Mouse (Mus musculus) left cerebral cortex, adult 18-20 months (tissue): ENCODE results near the gene Sart3. TPM values are rescaled to one million over a fixed set of nuclear protein-coding genes. Genes with fewer than 3 reads are reported as not detected.
A peak's percentile ranks its signal among the peaks of the same experiment; 100 is the strongest.
"Not testable (repeated sequence)": the region's sequence is repeated elsewhere in the genome, so short reads cannot be mapped to it uniquely, and the experiment has no call there.

Experiments used
- DNase-seq, 2 experiments: peaks; one replicate each; pipeline ENCODE4 v3.0.0; 2021 to 2022; ENCODE audit warnings: low spot score in 2 of 2, mixed read lengths in 1 of 2
- total RNA-seq, 2 experiments: library from RNA; stranded (reverse); gene quantifications; 2 replicates each; pipeline ENCODE4 v1.2.3; 2021

Gene Sart3
- total RNA-seq, 2 experiments from 2014 or later = 46.8 to 51.8 TPM

GRCm38 (mm10) chr5:113791197-113792095, 19.1 kb upstream of the Sart3 start:
- DNase-seq = no peak

GRCm38 (mm10) chr5:113790453-113791196, 18.3 kb upstream of the Sart3 start:
- no peak for DNase-seq

GRCm38 (mm10) chr5:113789075-113789788, 16.9 kb upstream of the Sart3 start:
- no peak for DNase-seq

GRCm38 (mm10) chr5:113788645-113789044, 16.3 kb upstream of the Sart3 start:
- no peak for DNase-seq

- no peak for DNase-seq
Observed at GRCm38 (mm10) chr5:113786985-113787384, 14.7 kb upstream of the Sart3 start.

GRCm38 (mm10) chr5:113784104-113784503, 11.8 kb upstream of the Sart3 start:
- DNase-seq = not testable (repeated sequence)

- peak; percentile 32 to 57 for DNase-seq
Observed at GRCm38 (mm10) chr5:113783581-113784001, 11.3 kb upstream of the Sart3 start.

- DNase-seq = no peak
Observed at GRCm38 (mm10) chr5:113782624-113783023, 10.3 kb upstream of the Sart3 start.

- DNase-seq = no peak
Observed at GRCm38 (mm10) chr5:113781875-113782274, 9.6 kb upstream of the Sart3 start.

GRCm38 (mm10) chr5:113781254-113781653, 8.9 kb upstream of the Sart3 start:
- DNase-seq = no peak

GRCm38 (mm10) chr5:113780763-113781162, 8.5 kb upstream of the Sart3 start:
- no peak for DNase-seq

GRCm38 (mm10) chr5:113780082-113780752, 7.9 kb upstream of the Sart3 start:
- no peak for DNase-seq

- no peak for DNase-seq
Observed at GRCm38 (mm10) chr5:113779569-113779968, 7.3 kb upstream of the Sart3 start.

GRCm38 (mm10) chr5:113777728-113778127, 5.4 kb upstream of the Sart3 start:
- DNase-seq = not testable (repeated sequence)

- no peak for DNase-seq
Observed at GRCm38 (mm10) chr5:113776896-113777226, 4.6 kb upstream of the Sart3 start.

- DNase-seq = no peak
Observed at GRCm38 (mm10) chr5:113776128-113776895, 4.0 kb upstream of the Sart3 start.

GRCm38 (mm10) chr5:113775585-113775984, 3.3 kb upstream of the Sart3 start:
- DNase-seq = no peak

GRCm38 (mm10) chr5:113773664-113774063, 1.4 kb upstream of the Sart3 start:
- DNase-seq = peak; percentile 77 to 87

GRCm38 (mm10) chr5:113772905-113773519, 702 bp upstream of the Sart3 start:
- DNase-seq = no peak
